Mouse (Mus musculus) midbrain, embryonic 15.5 days (tissue): ENCODE results near the gene Igfbp1. TPM values are rescaled to one million over a fixed set of nuclear protein-coding genes. Genes with fewer than 3 reads are reported as not detected.

ENCODE experiments used
- ATAC-seq: fragments of 200-750 bp; cut with Nextera tagmentation; replicated peaks from 2 replicates; pipeline ENCODE4 v1.8.0; 2017; ENCODE audit warnings: moderate TSS enrichment
- H3K27ac ChIP-seq: fragments of 300-500 bp; sonication (generic); 2 replicates; pipeline ENCODE4 v1.5.1; 2015; ENCODE audit warnings: mild to moderate bottlenecking, inconsistent platforms
- H3K27me3 ChIP-seq: fragments of 300-500 bp; sonication (generic); replicated peaks from 2 replicates; pipeline ENCODE4 v1.6.1; 2015; ENCODE audit warnings: inconsistent platforms
- H3K36me3 ChIP-seq: fragments of 300-500 bp; sonication (generic); replicated peaks from 2 replicates; pipeline ENCODE4 v1.6.1; 2015; ENCODE audit warnings: inconsistent platforms
- H3K4me1 ChIP-seq: fragments of 300-500 bp; sonication (generic); 2 replicates; pipeline ENCODE4 v1.6.1; 2015; ENCODE audit warnings: inconsistent platforms
- H3K4me2 ChIP-seq: fragments of 300-500 bp; sonication (generic); 2 replicates; pipeline ENCODE4 v1.6.1; 2015; ENCODE audit warnings: inconsistent platforms, mild to moderate bottlenecking, moderate library complexity
- H3K4me3 ChIP-seq: fragments of 300-500 bp; sonication (generic); 2 replicates; pipeline ENCODE4 v1.5.1; 2015; ENCODE audit warnings: mild to moderate bottlenecking, inconsistent platforms
- H3K9ac ChIP-seq: fragments of 300-500 bp; sonication (generic); 2 replicates; pipeline ENCODE4 v1.6.1; 2015; ENCODE audit warnings: mild to moderate bottlenecking, inconsistent platforms
- H3K9me3 ChIP-seq: fragments of 300-500 bp; sonication (generic); 2 replicates; pipeline ENCODE4 v1.6.1; 2016; ENCODE audit warnings: inconsistent platforms
- WGBS: fragments of 180-500 bp; shearing (Covaris S2); methylation state at CpG from one replicate; pipeline ENCODE4 v1.1.7; 2015; ENCODE audit warnings: mixed read lengths; 5-methylcytosine and 5-hydroxymethylcytosine counted together
- polyA plus RNA-seq: library from polyadenylated mRNA; unstranded; fragments of >200 nt; fragmentation: Nextera tagmentation; extraction: Ambion mirVana; gene quantifications from 2 replicates; pipeline ENCODE4 v1.2.1, GENCODE M21; 2015

Gene Igfbp1
- polyA plus RNA-seq: 0.37 TPM in 1 of 2 replicates, not detected in the other

- no peaks in the 10 kb centered on the region for H3K36me3 ChIP-seq
- H3K4me1 ChIP-seq: peaks cover 7% of the 10 kb centered on the region; the same call in 1 of the 2 replicates
- no peak for ATAC-seq
- 19% methylated on average over 12 of the region's 12 CpGs for WGBS
- H3K4me2 ChIP-seq: no peak within 1 kb of the TSS
- no peaks in the 10 kb centered on the region for H3K9me3 ChIP-seq
- 0 out of 2 replicates have a peak, but pooled peaks cover 2% of the 10 kb centered on the region for H3K27me3 ChIP-seq
- no peak within 1 kb of the TSS for H3K27ac ChIP-seq
- no peak within 1 kb of the TSS for H3K4me3 ChIP-seq
- no peak within 1 kb of the TSS for H3K9ac ChIP-seq
Observed at GRCm38 (mm10) chr11:7197491-7197941, at the start of gene Igfbp1. Gene Igfbp1 (plus strand): TSS chr11:7197782.

DNA sequence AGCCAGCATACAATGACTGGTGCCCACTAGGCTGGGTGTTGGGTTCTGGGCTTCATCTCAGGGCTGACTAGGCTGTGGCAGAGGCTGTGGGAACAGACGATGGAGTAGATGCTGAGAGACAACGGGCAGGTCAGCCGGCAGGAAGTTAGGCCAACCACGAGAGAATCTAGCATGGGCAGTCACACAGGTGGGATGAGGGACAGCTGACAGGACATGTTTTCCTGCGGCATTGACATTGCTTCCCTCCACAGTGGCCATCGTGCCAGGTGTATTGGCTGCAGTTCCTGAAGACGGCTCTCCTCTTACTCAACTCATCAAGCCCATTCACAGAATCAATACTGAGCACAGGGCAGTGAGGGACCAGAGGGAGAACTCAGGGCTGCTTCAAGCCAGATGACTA is 49.6 kb upstream of the Igfbp1 start:
- no peaks in the 10 kb centered on the region for H3K4me1 ChIP-seq
- no peaks in the 10 kb centered on the region for H3K9me3 ChIP-seq
- no peak overlapping the region for H3K9ac ChIP-seq
- H3K27me3 ChIP-seq: no peaks in the 10 kb centered on the region
- no peak for ATAC-seq
- H3K4me2 ChIP-seq: no peak overlapping the region
- no peak overlapping the region for H3K4me3 ChIP-seq
- no peak overlapping the region for H3K27ac ChIP-seq
- 95% methylated on average over 7 of the region's 7 CpGs for WGBS
- H3K36me3 ChIP-seq: no peaks in the 10 kb centered on the region

- Histone ChIP-seq H3K9ac (no peak overlapping the region), H3K27ac (no peak overlapping the region), H3K27me3 (no peaks in the 10 kb centered on the region), H3K4me1 (no peaks in the 10 kb centered on the region), H3K4me2 (no peak overlapping the region), H3K4me3 (no peak overlapping the region), H3K9me3 (no peaks in the 10 kb centered on the region), H3K36me3 (no peaks in the 10 kb centered on the region)
- 82% methylated on average over 7 of the region's 7 CpGs for WGBS
- no peak for ATAC-seq
Observed at GRCm38 (mm10) chr11:7149471-7149870, 48.1 kb upstream of the Igfbp1 start.

DNA sequence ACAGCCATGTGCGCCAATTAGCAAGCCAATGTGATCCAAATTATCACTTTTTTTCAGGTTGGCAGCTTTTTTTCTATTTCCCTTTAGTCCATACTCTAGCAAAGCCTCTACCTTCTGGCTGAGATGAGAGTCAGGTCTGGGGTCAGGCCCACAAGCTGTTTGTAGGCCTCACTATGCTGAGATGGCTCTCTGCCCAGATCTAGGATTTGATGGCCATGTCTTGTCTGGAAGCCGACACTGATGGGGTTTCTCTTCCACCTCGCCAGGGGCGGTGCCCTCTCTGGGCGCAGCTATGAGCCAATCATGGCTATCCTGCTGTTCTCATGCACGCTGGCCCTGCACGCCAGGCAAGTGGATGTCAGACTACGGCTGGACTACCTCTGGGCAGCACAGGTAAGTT is 47.1 kb upstream of the Igfbp1 start:
- no peak overlapping the region for H3K9ac ChIP-seq
- WGBS: 89% methylated on average over 8 of the region's 8 CpGs
- H3K27me3 ChIP-seq: no peaks in the 10 kb centered on the region
- no peak overlapping the region for H3K27ac ChIP-seq
- H3K4me2 ChIP-seq: no peak overlapping the region
- no peak for ATAC-seq
- no peak overlapping the region for H3K4me3 ChIP-seq
- H3K36me3 ChIP-seq: no peaks in the 10 kb centered on the region
- H3K4me1 ChIP-seq: no peaks in the 10 kb centered on the region
- H3K9me3 ChIP-seq: no peaks in the 10 kb centered on the region

GRCm38 (mm10) chr11:7152371-7152770 is 45.2 kb upstream of the Igfbp1 start:
- WGBS: 95% methylated on average over 12 of the region's 12 CpGs
- no peak overlapping the region for H3K9ac ChIP-seq
- H3K36me3 ChIP-seq: no peaks in the 10 kb centered on the region
- no peaks in the 10 kb centered on the region for H3K4me1 ChIP-seq
- no peak overlapping the region for H3K27ac ChIP-seq
- no peak overlapping the region for H3K4me2 ChIP-seq
- H3K9me3 ChIP-seq: no peaks in the 10 kb centered on the region
- H3K4me3 ChIP-seq: no peak overlapping the region
- ATAC-seq: no peak
- H3K27me3 ChIP-seq: no peaks in the 10 kb centered on the region

GRCm38 (mm10) chr11:7153081-7153480 is 44.5 kb upstream of the Igfbp1 start:
- WGBS: 88% methylated on average over 8 of the region's 8 CpGs

DNA sequence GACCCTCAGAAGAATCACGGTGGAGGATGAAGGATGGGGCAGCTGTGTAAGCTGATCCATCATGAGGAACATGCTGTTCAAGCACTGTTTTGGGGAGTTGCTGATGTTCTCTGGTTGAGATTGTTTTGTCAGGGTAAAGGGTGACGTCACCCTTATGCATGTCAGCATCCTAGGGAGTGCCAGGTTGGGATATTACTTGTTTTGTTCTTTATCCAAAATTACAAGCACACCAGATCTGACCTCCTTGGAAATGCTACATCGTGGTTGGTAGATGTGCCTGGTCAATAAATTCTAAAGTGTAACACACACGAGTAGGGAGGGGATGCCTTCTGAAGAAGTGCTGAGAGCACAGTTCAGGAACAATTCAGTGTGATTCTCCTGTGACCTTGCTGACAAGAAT is 41.2 kb upstream of the Igfbp1 start:
- H3K27ac ChIP-seq: no peak overlapping the region
- H3K4me3 ChIP-seq: no peak overlapping the region
- H3K36me3 ChIP-seq: no peaks in the 10 kb centered on the region
- 78% methylated on average over 4 of the region's 4 CpGs for WGBS
- no peaks in the 10 kb centered on the region for H3K27me3 ChIP-seq
- no peak overlapping the region for H3K4me2 ChIP-seq
- H3K9ac ChIP-seq: no peak overlapping the region
- H3K4me1 ChIP-seq: peaks cover 15% of the 10 kb centered on the region
- no peak for ATAC-seq
- no peaks in the 10 kb centered on the region for H3K9me3 ChIP-seq

More at GRCm38 (mm10) chr11:7153081-7153480, 44.5 kb upstream of the Igfbp1 start:
- H3K4me2 ChIP-seq: no peak overlapping the region
- H3K9me3 ChIP-seq: no peaks in the 10 kb centered on the region
- no peak overlapping the region for H3K4me3 ChIP-seq
- H3K36me3 ChIP-seq: no peaks in the 10 kb centered on the region
- no peak overlapping the region for H3K9ac ChIP-seq
- H3K27ac ChIP-seq: no peak overlapping the region
- ATAC-seq: no peak
- H3K4me1 ChIP-seq: no peaks in the 10 kb centered on the region
- no peaks in the 10 kb centered on the region for H3K27me3 ChIP-seq

- H3K4me1 ChIP-seq: peaks cover 15% of the 10 kb centered on the region
- no peak overlapping the region for H3K4me2 ChIP-seq
- H3K4me3 ChIP-seq: no peak overlapping the region
- H3K9me3 ChIP-seq: no peaks in the 10 kb centered on the region
- WGBS: 86% methylated on average over 6 of the region's 6 CpGs
- no peak for ATAC-seq
- no peaks in the 10 kb centered on the region for H3K27me3 ChIP-seq
- no peaks in the 10 kb centered on the region for H3K36me3 ChIP-seq
- H3K27ac ChIP-seq: no peak overlapping the region
- no peak overlapping the region for H3K9ac ChIP-seq
Observed at GRCm38 (mm10) chr11:7158196-7158595, 39.4 kb upstream of the Igfbp1 start.

- ATAC-seq: peak; percentile 15; the same call in 1 of the 2 replicates
- peak overlapping the region; percentile 58; the same call in 1 of the 2 replicates for H3K27ac ChIP-seq
- no peak overlapping the region for H3K4me2 ChIP-seq
- peaks cover 15% of the 10 kb centered on the region for H3K4me1 ChIP-seq
- H3K9ac ChIP-seq: no peak overlapping the region
- H3K4me3 ChIP-seq: no peak overlapping the region
- no peaks in the 10 kb centered on the region for H3K27me3 ChIP-seq
- H3K36me3 ChIP-seq: no peaks in the 10 kb centered on the region
- 58% methylated on average over 6 of the region's 6 CpGs for WGBS
- H3K9me3 ChIP-seq: no peaks in the 10 kb centered on the region
Observed at GRCm38 (mm10) chr11:7160146-7160545, 37.4 kb upstream of the Igfbp1 start.

- H3K4me1 ChIP-seq: peaks cover 15% of the 10 kb centered on the region
- H3K4me3 ChIP-seq: no peak overlapping the region
- no peak overlapping the region for H3K9ac ChIP-seq
- no peaks in the 10 kb centered on the region for H3K9me3 ChIP-seq
- H3K4me2 ChIP-seq: no peak overlapping the region
- H3K27ac ChIP-seq: peak overlapping the region; percentile 58
- H3K36me3 ChIP-seq: no peaks in the 10 kb centered on the region
- peak; percentile 86 for ATAC-seq
- WGBS: 18% methylated on average over 4 of the region's 4 CpGs
- H3K27me3 ChIP-seq: no peaks in the 10 kb centered on the region
Observed at GRCm38 (mm10) chr11:7160637-7161101, 36.9 kb upstream of the Igfbp1 start.

DNA sequence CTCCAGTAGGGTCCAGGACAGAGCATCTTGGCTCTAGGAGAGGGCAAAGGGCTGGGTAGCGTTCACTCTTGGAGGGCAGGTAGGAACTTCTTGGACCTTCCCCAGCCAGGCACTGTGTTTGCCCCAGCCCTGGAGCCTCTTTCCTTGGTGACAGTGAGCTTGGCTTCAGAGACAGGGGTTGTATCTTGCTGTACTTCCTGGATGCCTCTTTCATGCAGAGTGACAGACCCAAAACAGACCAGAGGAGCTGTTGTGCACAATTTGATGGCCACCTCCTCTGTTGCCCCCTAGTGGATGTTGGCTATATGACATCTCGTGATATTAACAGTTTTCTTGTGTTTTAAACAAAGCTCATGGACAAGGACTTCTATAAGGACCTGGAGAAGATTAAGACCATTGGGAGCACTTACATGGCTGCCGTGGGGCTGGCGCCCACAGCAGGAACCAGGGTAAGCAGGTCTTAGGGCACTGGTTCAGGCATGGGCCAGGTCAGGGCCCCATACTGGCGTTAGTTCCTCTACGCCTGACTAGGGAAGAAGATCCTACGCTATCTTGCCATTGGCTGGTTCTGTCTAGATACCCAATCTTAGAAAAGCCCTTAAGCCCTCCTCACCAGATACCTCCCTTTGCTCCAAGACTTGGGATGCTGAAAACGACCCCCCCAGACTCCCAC is 35.9 kb upstream of the Igfbp1 start:
- H3K36me3 ChIP-seq: no peaks in the 10 kb centered on the region
- no peaks in the 10 kb centered on the region for H3K9me3 ChIP-seq
- H3K4me2 ChIP-seq: no peak overlapping the region
- H3K27me3 ChIP-seq: no peaks in the 10 kb centered on the region
- no peak overlapping the region for H3K4me3 ChIP-seq
- peaks cover 15% of the 10 kb centered on the region for H3K4me1 ChIP-seq
- no peak overlapping the region for H3K9ac ChIP-seq
- ATAC-seq: peak; percentile 53
- peak overlapping the region; percentile 58; the same call in 1 of the 2 replicates for H3K27ac ChIP-seq
- 80% methylated on average over 8 of the region's 8 CpGs for WGBS

DNA sequence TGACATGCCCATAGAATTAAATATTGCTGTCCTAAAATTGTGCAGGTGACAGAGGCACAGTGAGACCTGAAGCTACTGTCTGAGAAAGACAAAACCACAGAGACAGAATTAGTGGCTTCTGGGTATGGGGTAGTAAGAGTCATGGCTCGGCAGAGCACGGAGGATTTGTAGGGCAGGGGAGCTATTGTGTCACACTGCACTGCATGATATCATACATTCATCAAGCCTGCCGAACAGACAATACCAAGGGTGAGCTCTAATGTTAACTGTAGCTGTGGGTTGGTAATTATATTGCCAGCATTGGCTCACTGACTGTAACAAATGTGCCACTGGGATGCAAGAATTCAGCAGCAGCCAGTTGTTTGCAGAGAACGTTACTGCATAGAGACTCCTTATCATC is 33.2 kb upstream of the Igfbp1 start:
- ATAC-seq: no peak
- H3K9me3 ChIP-seq: no peaks in the 10 kb centered on the region
- no peak overlapping the region for H3K9ac ChIP-seq
- H3K36me3 ChIP-seq: no peaks in the 10 kb centered on the region
- H3K27me3 ChIP-seq: no peaks in the 10 kb centered on the region
- no peak overlapping the region for H3K4me3 ChIP-seq
- H3K27ac ChIP-seq: no peak overlapping the region
- 42% methylated on average over 4 of the region's 4 CpGs for WGBS
- peaks cover 15% of the 10 kb centered on the region for H3K4me1 ChIP-seq
- no peak overlapping the region for H3K4me2 ChIP-seq

DNA sequence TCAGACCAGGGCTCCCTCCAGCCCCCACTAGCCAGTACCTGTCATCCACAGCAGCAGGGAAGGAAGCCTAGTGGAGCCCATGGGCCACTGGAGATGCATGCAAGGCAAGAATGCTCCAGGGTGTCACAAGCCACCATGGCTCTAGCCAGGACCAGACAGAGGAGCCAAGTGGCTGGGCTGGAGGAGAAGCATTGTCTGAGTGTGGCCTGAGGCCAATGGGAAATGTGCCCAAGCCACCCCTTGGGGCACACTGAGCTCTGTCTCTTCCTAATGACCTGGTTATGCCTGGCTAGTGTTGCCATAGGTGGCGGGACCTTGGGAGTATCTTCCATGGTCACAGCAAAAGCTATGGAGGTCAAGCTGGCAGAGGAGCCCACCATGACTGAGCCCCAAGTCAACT is 27.9 kb upstream of the Igfbp1 start:
- no peaks in the 10 kb centered on the region for H3K4me1 ChIP-seq
- no peaks in the 10 kb centered on the region for H3K9me3 ChIP-seq
- no peak overlapping the region for H3K9ac ChIP-seq
- H3K4me2 ChIP-seq: no peak overlapping the region
- no peaks in the 10 kb centered on the region for H3K27me3 ChIP-seq
- H3K27ac ChIP-seq: no peak overlapping the region
- no peak for ATAC-seq
- no peaks in the 10 kb centered on the region for H3K36me3 ChIP-seq
- no peak overlapping the region for H3K4me3 ChIP-seq
- 100% methylated on average over 1 of the region's 1 CpGs for WGBS
